Mouse (Mus musculus): ENCODE data around the gene Dusp19. TPM values are rescaled to one million over a fixed set of nuclear protein-coding genes. Genes with fewer than 3 reads are reported as not detected.

The Dusp19 gene
- total RNA-seq, 1 experiment from 2014 or later, result 0.95 TPM

GRCm38 (mm10) chr2:80624523-80624922 lies 7.7 kb downstream of the Dusp19 start:
- no peak for ATAC-seq (replicated peaks; ENCODE audit: insufficient number of reproducible peaks, low FRiP score, low TSS enrichment, poor library complexity, severe bottlenecking)

GRCm38 (mm10) chr2:80632336-80633026 lies 15.6 kb downstream of the Dusp19 start:
- ATAC-seq (replicated peaks; ENCODE audit: insufficient number of reproducible peaks, low FRiP score, low TSS enrichment, poor library complexity, severe bottlenecking), result no peak

- peak; percentile 96 for ATAC-seq (replicated peaks; ENCODE audit: insufficient number of reproducible peaks, low FRiP score, low TSS enrichment, poor library complexity, severe bottlenecking)
Observed at GRCm38 (mm10) chr2:80638364-80639241, 21.8 kb downstream of the Dusp19 start.

GRCm38 (mm10) chr2:80639398-80639797 lies 22.6 kb downstream of the Dusp19 start:
- ATAC-seq (replicated peaks; ENCODE audit: insufficient number of reproducible peaks, low FRiP score, low TSS enrichment, poor library complexity, severe bottlenecking), result no peak

- ATAC-seq (replicated peaks; ENCODE audit: insufficient number of reproducible peaks, low FRiP score, low TSS enrichment, poor library complexity, severe bottlenecking), result no peak
Observed at GRCm38 (mm10) chr2:80639864-80640263, 23.0 kb downstream of the Dusp19 start.

GRCm38 (mm10) chr2:80661414-80661813 lies 44.6 kb downstream of the Dusp19 start:
- no peak for ATAC-seq (replicated peaks; ENCODE audit: insufficient number of reproducible peaks, low FRiP score, low TSS enrichment, poor library complexity, severe bottlenecking)

- no peak for ATAC-seq (replicated peaks; ENCODE audit: insufficient number of reproducible peaks, low FRiP score, low TSS enrichment, poor library complexity, severe bottlenecking)
Observed at GRCm38 (mm10) chr2:80662682-80663081, 45.8 kb downstream of the Dusp19 start.

- no peak for ATAC-seq (replicated peaks; ENCODE audit: insufficient number of reproducible peaks, low FRiP score, low TSS enrichment, poor library complexity, severe bottlenecking)
Observed at GRCm38 (mm10) chr2:80667396-80667964, 50.6 kb downstream of the Dusp19 start.

GRCm38 (mm10) chr2:80669868-80670666 lies 53.2 kb downstream of the Dusp19 start:
- ATAC-seq (replicated peaks; ENCODE audit: insufficient number of reproducible peaks, low FRiP score, low TSS enrichment, poor library complexity, severe bottlenecking), result no peak

GRCm38 (mm10) chr2:80678803-80679202 lies 62.0 kb downstream of the Dusp19 start:
- ATAC-seq (replicated peaks; ENCODE audit: insufficient number of reproducible peaks, low FRiP score, low TSS enrichment, poor library complexity, severe bottlenecking), result no peak

Other genes with a start within 250 kb of the Dusp19 start
- not detected in 3 replicates for gene Frzb, start 169.4 kb upstream of the Dusp19 start, total RNA-seq (2017)
- gene Nckap1, start 35.7 kb upstream of the Dusp19 start, total RNA-seq (2017), result 3.9 to 7.5 TPM (median 5.4 TPM) in 3 replicates
- gene Nup35, start 191 bp downstream of the Dusp19 start, total RNA-seq (2017), result 17.7 to 27.2 TPM (median 21.5 TPM) in 3 replicates

Data from monocyte, adult 5-6 weeks (primary cell).